Mouse (Mus musculus) heart, adult 9 months (tissue): ENCODE data around the gene D130052B06Rik.

Experiments used
- DNase-seq, 2 experiments: peaks; one replicate each; pipeline ENCODE4 v3.0.0; 2022; ENCODE audit warnings: low spot score in 2 of 2

The D130052B06Rik gene

DNA sequence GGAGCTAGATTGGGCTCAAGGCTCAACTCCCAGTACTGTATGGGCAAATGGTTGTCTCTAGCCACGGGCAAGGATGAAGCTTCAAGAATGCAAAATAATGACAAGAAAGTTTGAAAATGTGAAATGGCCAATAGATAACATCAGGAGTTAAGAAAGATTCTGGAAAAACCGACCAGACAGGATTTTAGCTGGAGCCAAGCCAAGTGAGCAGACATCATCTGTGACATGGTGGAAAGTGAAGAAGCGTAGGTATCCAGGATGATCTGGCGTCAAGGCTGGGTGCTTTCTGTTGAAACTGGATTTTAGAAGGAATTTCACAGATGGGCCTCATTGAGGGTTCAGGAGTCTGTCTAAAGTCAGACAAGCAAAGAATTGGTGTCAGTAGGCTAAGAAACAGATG lies at the start of gene D130052B06Rik:
Gene D130052B06Rik, plus strand, starts transcription at position 317 of the 400 bp plus-strand sequence.
- DNase-seq = no peak

GRCm38 (mm10) chr11:33550861-33551560 lies 48.1 kb upstream of the D130052B06Rik start:
- DNase-seq = no peak

DNA sequence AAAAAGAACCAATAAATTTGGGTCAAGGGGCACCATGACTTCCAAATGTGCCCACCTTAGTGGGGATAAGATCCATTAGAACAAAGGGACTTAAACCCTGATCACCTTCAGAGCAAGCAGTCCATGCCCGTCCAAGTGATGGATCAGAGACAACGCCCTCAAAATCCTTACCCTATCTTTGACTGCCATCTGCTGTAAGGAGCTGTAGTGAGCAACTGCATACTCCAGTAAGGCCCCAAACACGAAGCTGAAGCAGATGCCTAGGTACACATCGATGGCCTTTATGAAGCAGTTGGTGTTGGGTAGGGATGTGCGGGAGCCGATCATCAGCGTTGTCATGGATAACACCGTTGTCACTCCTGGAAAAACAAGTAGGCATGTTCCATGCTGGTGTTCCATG lies 45.0 kb upstream of the D130052B06Rik start:
- no peak for DNase-seq

DNA sequence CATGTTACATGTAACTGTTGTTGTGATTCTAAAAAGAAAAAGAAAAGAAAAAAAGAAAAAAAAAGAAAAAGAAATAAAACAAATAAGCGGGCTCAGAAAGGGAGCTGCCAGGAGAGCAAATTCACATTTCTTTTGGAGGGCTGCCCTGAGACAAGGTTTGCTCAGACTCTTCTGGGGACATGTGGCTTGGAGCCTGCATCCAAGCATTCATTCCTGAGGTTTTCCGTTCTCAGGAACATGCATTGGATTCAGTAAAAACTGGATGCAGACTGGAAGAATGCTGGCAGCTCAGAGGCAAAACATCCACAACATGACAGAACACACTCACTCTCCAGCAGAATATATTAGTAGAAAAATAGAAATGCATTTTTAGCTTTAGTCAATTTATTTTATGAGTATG lies 35.2 kb upstream of the D130052B06Rik start:
- no peak for DNase-seq

DNA sequence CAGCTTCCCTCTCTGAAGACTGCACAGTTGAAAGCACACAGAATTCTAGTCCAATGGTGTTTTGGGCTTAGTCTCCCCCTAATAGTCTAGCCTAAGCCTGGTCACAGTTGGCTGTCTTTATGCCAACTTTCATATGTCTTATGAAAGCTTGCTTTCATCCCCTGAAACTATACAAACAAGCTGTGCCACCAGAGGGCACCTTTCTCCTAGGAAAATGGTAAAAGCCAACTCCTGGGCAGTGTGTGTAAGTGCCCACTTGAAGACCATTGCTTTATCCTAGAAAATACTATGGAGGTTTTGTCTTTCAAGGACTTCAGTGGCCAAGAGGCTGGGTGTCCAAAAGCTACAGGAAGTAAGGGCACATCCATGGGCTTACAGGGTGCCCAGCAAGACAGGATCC lies 28.7 kb upstream of the D130052B06Rik start:
- DNase-seq = no peak

- DNase-seq = no peak
Observed at GRCm38 (mm10) chr11:33574944-33575343, 24.2 kb upstream of the D130052B06Rik start.

DNA sequence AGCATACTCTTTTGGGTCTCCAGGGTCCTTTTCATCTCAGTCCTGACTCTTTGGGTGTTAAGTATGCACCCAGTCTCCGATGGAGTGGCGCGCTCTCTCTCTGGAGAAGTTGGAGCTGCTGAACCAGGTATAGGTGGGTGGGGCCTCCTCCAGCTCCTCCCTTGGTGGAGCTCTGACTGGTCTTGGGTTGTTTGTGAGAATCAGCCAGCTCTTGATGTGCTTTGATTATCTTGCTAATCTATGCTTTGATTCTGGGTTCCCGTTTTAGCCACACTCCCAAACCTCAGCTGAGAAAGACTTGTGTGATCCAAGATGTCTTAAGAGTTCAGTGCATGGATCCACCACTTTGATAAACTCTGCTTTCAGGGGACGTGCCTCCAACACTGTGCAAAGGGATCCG lies 20.2 kb upstream of the D130052B06Rik start, which contains the start of gene Gabrp:
Gene Gabrp, minus strand, starts transcription at position 101 of the 400 bp plus-strand sequence.
- no peak for DNase-seq

- no peak for DNase-seq
Observed at GRCm38 (mm10) chr11:33579621-33580020, 19.5 kb upstream of the D130052B06Rik start.

- no peak for DNase-seq
Observed at GRCm38 (mm10) chr11:33586614-33587013, 12.5 kb upstream of the D130052B06Rik start.

- DNase-seq = no peak
Observed at GRCm38 (mm10) chr11:33590771-33591170, 8.3 kb upstream of the D130052B06Rik start.

- DNase-seq = no peak
Observed at GRCm38 (mm10) chr11:33592826-33593225, 6.3 kb upstream of the D130052B06Rik start.

GRCm38 (mm10) chr11:33596655-33597054 lies 2.4 kb upstream of the D130052B06Rik start:
- no peak for DNase-seq

DNA sequence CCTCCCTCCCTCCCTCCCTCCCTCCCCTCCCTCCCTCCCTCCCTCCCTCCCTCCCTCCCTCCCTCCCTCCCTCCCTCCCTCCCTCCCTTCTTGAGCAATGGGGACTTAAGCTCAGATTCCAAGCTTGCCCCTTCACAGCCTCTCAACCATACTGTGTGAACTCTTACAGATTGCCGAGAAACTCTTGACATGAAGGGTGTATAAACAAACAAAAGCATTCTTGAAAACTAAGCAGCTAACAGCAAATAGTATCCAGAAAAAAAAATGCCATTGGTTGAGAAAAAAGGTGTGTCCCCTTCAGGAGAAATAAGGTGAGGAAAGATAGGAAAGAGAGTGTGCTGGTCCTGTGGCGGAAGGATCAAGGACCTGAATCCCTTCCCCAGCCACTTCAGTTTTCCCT lies 4.1 kb downstream of the D130052B06Rik start:
- DNase-seq = no peak

DNA sequence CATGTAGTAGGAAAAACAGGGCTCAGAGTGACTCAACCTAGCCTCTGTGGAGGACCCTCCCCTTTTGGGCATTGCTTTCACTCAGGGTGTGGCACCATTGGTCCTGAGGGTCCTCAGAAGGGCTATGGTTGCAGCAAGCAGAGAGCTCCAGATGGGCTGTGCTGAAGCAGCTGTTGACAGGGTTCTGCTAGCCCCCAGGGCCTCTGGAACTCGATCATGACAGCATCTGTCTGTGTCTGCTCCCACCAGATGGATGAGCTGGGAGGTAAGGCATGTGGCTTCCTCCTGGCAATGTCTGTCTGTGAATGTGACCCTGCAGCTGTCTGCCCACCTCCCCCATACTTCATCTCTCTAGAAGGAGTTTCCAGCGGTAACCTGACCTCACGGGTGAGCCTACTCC lies 8.7 kb downstream of the D130052B06Rik start:
- no peak for DNase-seq

DNA sequence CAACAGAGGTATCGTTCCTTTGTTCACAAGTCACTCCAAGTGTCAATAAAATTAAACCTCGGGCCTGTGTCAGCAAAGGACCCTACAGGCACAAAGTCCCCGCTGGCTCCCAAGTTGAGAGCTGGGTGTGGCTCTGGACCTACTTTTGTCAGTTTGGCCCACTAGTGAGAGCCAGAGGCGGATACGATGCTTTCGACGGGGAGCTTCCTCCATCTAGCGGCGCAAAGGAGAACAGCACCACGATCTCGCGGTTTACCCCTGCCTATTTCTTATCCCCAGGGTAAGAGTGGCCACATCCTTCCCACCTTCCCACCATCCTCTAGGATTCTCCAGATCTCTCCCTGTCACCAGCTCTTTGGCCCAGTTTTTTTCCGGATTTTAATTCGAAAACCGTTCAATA lies 15.1 kb downstream of the D130052B06Rik start:
- DNase-seq = peak; percentile 34 to 50

DNA sequence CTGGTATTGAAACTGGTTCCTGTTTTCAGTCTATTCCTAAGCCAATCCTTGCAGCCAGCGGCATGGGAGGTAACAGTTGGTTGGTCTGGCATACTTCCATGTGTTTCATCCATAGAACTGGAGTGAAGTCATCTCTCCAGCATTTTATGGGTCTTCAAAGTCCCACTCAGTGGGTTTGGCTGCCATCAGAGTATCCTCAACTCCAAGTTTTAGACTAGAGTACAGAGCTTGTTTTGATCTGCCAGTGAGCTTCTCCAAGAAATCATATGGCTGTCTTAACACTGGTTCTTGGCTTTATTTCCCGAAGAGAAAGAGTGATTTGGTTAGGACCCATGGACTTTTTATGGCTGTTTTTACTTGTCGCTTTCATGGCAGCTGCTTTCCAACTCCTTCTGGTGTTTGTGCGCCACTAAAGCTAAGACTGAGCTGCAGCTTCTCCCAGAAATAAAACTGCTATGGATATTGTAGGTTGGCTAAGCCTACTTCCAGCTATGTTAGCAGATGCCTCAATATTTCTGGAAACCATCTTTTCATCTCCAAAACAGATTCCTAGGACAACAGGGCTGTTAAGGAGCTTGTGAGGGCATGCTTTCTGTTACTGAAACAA lies 28.1 kb downstream of the D130052B06Rik start:
- DNase-seq = no peak

DNA sequence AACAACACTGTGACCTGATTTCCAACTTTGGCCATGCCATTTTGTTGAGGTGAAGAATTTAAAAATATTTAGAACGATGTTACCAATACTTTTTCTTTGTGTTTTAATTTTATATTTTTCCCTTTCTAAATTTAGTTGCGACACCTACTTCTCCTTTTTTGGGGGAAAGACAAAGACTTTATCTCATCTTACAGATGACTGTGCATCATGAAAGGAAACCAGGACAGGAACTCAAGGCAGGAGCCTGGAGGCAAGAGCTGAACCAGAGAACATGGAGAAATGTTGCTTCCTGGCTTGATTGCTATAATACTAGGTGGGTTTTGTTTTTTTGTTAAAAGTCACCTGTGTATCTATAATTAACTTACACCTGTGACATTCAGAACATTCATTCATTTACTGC lies 38.0 kb downstream of the D130052B06Rik start:
- DNase-seq = no peak

GRCm38 (mm10) chr11:33649358-33649757 lies 50.3 kb downstream of the D130052B06Rik start:
- no peak for DNase-seq

DNA sequence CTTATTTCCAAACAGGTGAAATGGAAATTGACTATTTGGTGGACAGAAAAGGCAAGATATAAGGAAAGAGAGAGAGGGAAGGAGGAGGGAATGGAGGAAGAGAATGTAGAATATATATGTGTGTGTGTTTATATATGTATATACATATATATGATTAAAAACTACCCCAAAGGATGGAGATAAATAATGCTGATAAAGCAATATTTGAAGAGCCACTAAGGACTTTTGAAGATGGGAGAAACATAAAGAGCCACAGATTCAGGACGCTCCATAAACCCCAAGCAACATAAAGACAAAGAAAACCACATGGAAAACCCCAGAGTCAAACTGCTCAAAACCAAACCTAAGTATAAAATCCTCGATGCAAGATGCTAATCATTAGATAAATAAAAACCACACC lies 55.4 kb downstream of the D130052B06Rik start:
- DNase-seq = no peak

DNA sequence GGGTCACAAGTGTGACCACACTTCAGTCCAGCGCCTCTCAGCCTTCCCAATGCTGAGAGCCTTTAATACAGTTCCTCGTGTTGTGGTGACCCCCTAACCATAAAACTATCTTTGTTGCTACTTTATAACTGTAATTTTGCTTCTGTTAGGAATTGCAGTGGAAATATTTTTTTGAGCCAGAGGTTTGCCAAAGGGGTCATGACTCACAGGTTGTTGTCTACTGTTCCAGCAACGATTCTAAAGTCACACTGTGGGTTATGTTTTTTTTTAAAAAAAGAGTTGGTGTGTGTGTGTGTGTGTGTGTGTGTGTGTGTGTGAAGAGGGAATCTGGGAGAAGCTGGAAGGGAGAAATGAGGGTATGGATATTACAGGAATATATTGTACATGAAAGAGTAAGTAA lies 56.1 kb downstream of the D130052B06Rik start:
- no peak for DNase-seq

DNA sequence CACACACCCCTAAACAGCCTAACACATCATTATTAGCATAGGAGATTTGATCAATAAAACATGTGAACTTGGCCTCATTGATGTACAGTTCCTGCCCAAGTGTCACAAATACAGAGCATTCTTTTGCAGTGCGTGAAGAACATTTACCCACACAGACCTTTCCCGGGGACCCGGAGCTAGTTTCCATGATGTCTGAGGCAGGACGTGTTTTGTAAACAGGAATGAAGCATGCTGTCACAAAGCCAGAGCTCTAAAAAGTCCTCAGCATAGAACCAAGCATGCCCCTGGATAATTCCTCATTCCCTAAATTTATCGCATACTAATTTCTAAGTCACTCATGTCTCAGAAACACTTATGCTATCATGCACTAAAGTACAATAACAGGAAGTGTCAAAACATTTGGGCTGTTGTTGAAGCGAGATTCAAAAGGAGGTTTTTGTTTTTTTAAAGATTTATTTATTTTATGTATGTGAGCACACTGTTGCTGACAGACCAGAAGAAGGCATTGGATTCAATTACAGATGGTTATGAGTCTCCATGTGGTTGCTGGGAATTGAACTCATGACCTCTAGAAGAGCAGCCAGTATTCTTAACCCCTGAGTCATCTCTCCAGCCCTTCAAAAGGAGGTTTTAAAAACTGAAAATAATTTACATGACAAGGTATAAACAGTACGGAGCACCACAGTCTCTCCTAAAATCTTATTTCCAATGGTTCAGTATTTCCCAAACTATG lies 56.9 kb downstream of the D130052B06Rik start:
- DNase-seq = no peak

GRCm38 (mm10) chr11:33660016-33660913 lies 61.2 kb downstream of the D130052B06Rik start:
- DNase-seq = no peak
